11 mouse cellular contexts compared by ENCODE assay signal in the genomic region with DNA sequence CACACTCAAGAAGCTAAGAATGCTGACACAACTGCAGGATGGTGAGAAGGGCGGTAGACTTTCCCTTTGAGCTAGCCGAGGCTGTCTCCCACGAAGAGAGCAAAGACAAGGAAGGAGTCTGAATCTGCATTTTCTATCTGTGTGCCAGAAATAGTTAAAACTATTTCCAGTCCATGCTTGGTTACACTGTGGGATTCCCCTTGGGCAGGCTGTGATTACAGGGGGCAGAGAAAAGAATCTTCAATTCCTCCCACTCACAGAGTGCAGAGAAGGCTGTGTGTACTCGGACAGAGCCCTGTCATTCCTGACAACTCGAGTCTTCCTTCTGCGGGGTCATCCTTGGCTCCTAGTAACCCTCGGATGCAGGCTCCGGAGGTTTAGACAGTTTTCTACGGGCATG. TPM values are rescaled to one million over a fixed set of nuclear protein-coding genes. Genes with fewer than 3 reads are reported as not detected.
A peak's percentile ranks its signal among the peaks of the same experiment; 100 is the strongest.
DNase-seq lines count a peak whose midpoint lies in the region; ATAC-seq and TF ChIP-seq lines count a peak whose summit lies in the region.
"Had no signal": no experiment of that assay in that cellular context is flagged by ENCODE, and none has a peak within 500 bp of the region (broad histone marks: within the 10 kb centered on the region; RNA-seq: fewer than 3 reads in every experiment).

No protein-coding gene starts in this region.

- H3K9me3 ChIP-seq in heart, embryonic 10.5 days, result no peaks in the 10 kb centered on the region
- no peaks in the 10 kb centered on the region for H3K9me3 ChIP-seq in lung, embryonic 15.5 days
- H3K9me3 ChIP-seq in E14TG2a.4 (ENCODE audit: low read length), result peaks cover 50% of the 10 kb centered on the region
- H3K9me3 ChIP-seq in heart, postnatal 0 days (replicated peaks; ENCODE audit: control insufficient read depth, low read length), result no peaks in the 10 kb centered on the region
- H3K9me3 ChIP-seq: forebrain, embryonic 15.5 days; limb, embryonic 12.5 days had no signal

- no peak for TF ChIP-seq CTCF in E14TG2a.4 (conservative IDR thresholded peaks at IDR 0.05; ENCODE audit: low read length)
- TF ChIP-seq CTCF in heart, postnatal 0 days (IDR thresholded peaks at IDR 0.05; ENCODE audit: low read depth), result no peak

- H3K4me1 ChIP-seq in heart, embryonic 10.5 days, result peaks cover 20% of the 10 kb centered on the region; the same call in 1 of the 2 replicates
- H3K4me1 ChIP-seq in lung, embryonic 15.5 days, result peaks cover 26% of the 10 kb centered on the region
- H3K4me1 ChIP-seq in E14TG2a.4 (replicated peaks; ENCODE audit: low read depth, low read length), result peaks cover 24% of the 10 kb centered on the region
- H3K4me1 ChIP-seq in heart, postnatal 0 days (ENCODE audit: control insufficient read depth, insufficient read depth), result peaks cover 25% of the 10 kb centered on the region

- WGBS in heart, embryonic 10.5 days, result 68% methylated on average over 9 of the region's 9 CpGs
- WGBS in lung, embryonic 15.5 days, result 43% methylated on average over 9 of the region's 9 CpGs
- 50% methylated on average over 9 of the region's 9 CpGs for WGBS in heart, postnatal 0 days

- H3K4me2 ChIP-seq in lung, embryonic 15.5 days, result no peak overlapping the region
- H3K4me2 ChIP-seq in heart, postnatal 0 days (ENCODE audit: low read depth, low read length), result peak overlapping the region; percentile 18; the same call in 1 of the 2 replicates
- H3K4me2 ChIP-seq: forebrain, embryonic 15.5 days; limb, embryonic 12.5 days had no signal

- H3K36me3 ChIP-seq in heart, embryonic 10.5 days, result peaks cover 11% of the 10 kb centered on the region; the same call in 1 of the 2 replicates
- H3K36me3 ChIP-seq in lung, embryonic 15.5 days, result peaks cover 4% of the 10 kb centered on the region; the same call in 1 of the 2 replicates
- peaks cover 29% of the 10 kb centered on the region for H3K36me3 ChIP-seq in E14TG2a.4 (ENCODE audit: insufficient read depth, low read length)
- peaks cover 5% of the 10 kb centered on the region; the same call in 1 of the 2 replicates for H3K36me3 ChIP-seq in heart, postnatal 0 days (replicated peaks; ENCODE audit: control insufficient read depth, insufficient read depth, low read length)
- H3K36me3 ChIP-seq: forebrain, embryonic 15.5 days; limb, embryonic 12.5 days had no signal

- H3K4me3 ChIP-seq in heart, embryonic 10.5 days, result no peak overlapping the region
- H3K4me3 ChIP-seq in lung, embryonic 15.5 days, result no peak overlapping the region
- H3K4me3 ChIP-seq in E14TG2a.4 (replicated peaks; ENCODE audit: low read length), result 0 out of 2 replicates have a peak overlapping the region, but pooled peaks have one; percentile 0
- no peak overlapping the region for H3K4me3 ChIP-seq in heart, postnatal 0 days (ENCODE audit: low read depth, low read length)
- H3K4me3 ChIP-seq: forebrain, embryonic 15.5 days; limb, embryonic 12.5 days had no signal

- peak overlapping the region; percentile 4; the same call in 1 of the 2 replicates for H3K27ac ChIP-seq in heart, embryonic 10.5 days
- 0 out of 2 replicates have a peak overlapping the region, but pooled peaks have one; percentile 0 for H3K27ac ChIP-seq in lung, embryonic 15.5 days
- H3K27ac ChIP-seq in heart, postnatal 0 days (ENCODE audit: low read depth), result peak overlapping the region; percentile 43; the same call in 1 of the 2 replicates
- H3K27ac ChIP-seq: forebrain, embryonic 15.5 days; limb, embryonic 12.5 days had no signal

- DNase-seq in heart, embryonic 10.5 days (ENCODE audit: low spot score), result peak; percentile 65
- DNase-seq in heart, postnatal 4 days, result no peak
- no peak for DNase-seq in lung, postnatal 10 days
- no peak for DNase-seq in heart, postnatal 0 days (ENCODE audit: low spot score)
- DNase-seq in embryo, embryonic 11 days, result no peak
- DNase-seq in gastrocnemius, postnatal 25 days, result no peak
- DNase-seq: lung, adult 2 months had no signal

- no peaks in the 10 kb centered on the region for H3K27me3 ChIP-seq in heart, embryonic 10.5 days (ENCODE audit: insufficient read depth, poor library complexity, severe bottlenecking)
- no peaks in the 10 kb centered on the region for H3K27me3 ChIP-seq in lung, embryonic 15.5 days
- H3K27me3 ChIP-seq in E14TG2a.4 (ENCODE audit: insufficient read depth, low read length), result no peaks in the 10 kb centered on the region
- no peaks in the 10 kb centered on the region for H3K27me3 ChIP-seq in heart, postnatal 0 days (ENCODE audit: control insufficient read depth, insufficient read depth, low read length)
- H3K27me3 ChIP-seq: forebrain, embryonic 15.5 days; limb, embryonic 12.5 days had no signal

- TF ChIP-seq EP300 in heart, postnatal 0 days (IDR thresholded peaks at IDR 0.05; ENCODE audit: low read depth), result no peak

- no peak; the same call in 1 of the 2 replicates for ATAC-seq in lung, embryonic 15.5 days (ENCODE audit: borderline replicate concordance, extremely low read depth, low FRiP score, low TSS enrichment)
- no peak for ATAC-seq in heart, postnatal 0 days (ENCODE audit: insufficient read depth, low read depth)
- ATAC-seq: forebrain, embryonic 15.5 days had no signal

- no peak overlapping the region for H3K9ac ChIP-seq in lung, embryonic 15.5 days
- H3K9ac ChIP-seq in heart, postnatal 0 days (replicated peaks; ENCODE audit: low read depth, low read length), result no peak overlapping the region; the same call in 1 of the 2 replicates
- H3K9ac ChIP-seq: forebrain, embryonic 15.5 days; limb, embryonic 12.5 days had no signal

RNA-seq across cellular contexts. Expression of gene D630039A03Rik, which starts 49.1 kb away (rescaled TPM):
- polyA plus RNA-seq in heart, embryonic 10.5 days (2016; fragmentation: Nextera tagmentation; extraction: Ambion mirVana), result 0.05 and 0.28 TPM in 2 replicates
- total RNA-seq in heart, postnatal 4 days (2021), result not detected
- polyA plus RNA-seq in lung, embryonic 15.5 days (2015; fragmentation: Nextera tagmentation; extraction: Ambion mirVana), result 2.7 and 3.0 TPM in 2 replicates
- not detected in 2 replicates for total RNA-seq in heart, postnatal 0 days (2014; rRNA removed; ENCODE audit: low replicate concordance)
- polyA plus RNA-seq in heart, postnatal 0 days (2015; fragmentation: Nextera tagmentation; extraction: Ambion mirVana), result 0.08 and 0.10 TPM in 2 replicates
- not detected for total RNA-seq in gastrocnemius, postnatal 25 days (2021)
- polyA plus RNA-seq: forebrain, embryonic 15.5 days had no signal
